Mouse (Mus musculus) B cell, adult (primary cell): ENCODE results near the gene Fsd2. TPM values are rescaled to one million over a fixed set of nuclear protein-coding genes. Genes with fewer than 3 reads are reported as not detected.

Source experiments
- total RNA-seq: library from RNA; stranded (reverse); gene quantifications from 4 replicates; pipeline ENCODE4 v1.2.4, GENCODE M21; 2023; ENCODE audit not compliant: inconsistent age

Gene Fsd2
- total RNA-seq = 0.26 to 0.70 TPM (median 0.50 TPM) in 4 replicates

GRCm38 (mm10) chr7:81566892-81567291, at the start of gene Fsd2:
Gene Fsd2, minus strand, starts transcription at chr7:81566944.

GRCm38 (mm10) chr7:81571108-81571940, 4.6 kb upstream of the Fsd2 start, which contains the start of gene Whamm:
Gene Whamm, plus strand, starts transcription at chr7:81571266.

GRCm38 (mm10) chr7:81498181-81498580, 68.6 kb downstream of the Fsd2 start, which contains the start of gene BC048679:
Gene BC048679, minus strand, starts transcription at chr7:81498281.

GRCm38 (mm10) chr7:81493331-81494021, 73.3 kb downstream of the Fsd2 start, which contains the start of gene Ap3b2:
Gene Ap3b2, minus strand, starts transcription at chr7:81493925.

Other genes with a start within 250 kb of the Fsd2 start
- gene Rps17, start 221.7 kb downstream of the Fsd2 start, total RNA-seq = 1,643 to 1,736 TPM (median 1,697 TPM) in 4 replicates
- not detected in 4 replicates for gene Cpeb1, start 111.5 kb downstream of the Fsd2 start, total RNA-seq
- not detected in 4 replicates for gene Ap3b2, start 73.0 kb downstream of the Fsd2 start, total RNA-seq
- gene BC048679, start 68.7 kb downstream of the Fsd2 start, total RNA-seq = not detected in 4 replicates
- gene Whamm, start 4.3 kb upstream of the Fsd2 start, total RNA-seq = 25.0 to 28.6 TPM (median 27.8 TPM) in 4 replicates
- not detected in 4 replicates for gene Homer2, start 140.6 kb upstream of the Fsd2 start, total RNA-seq
- gene Ramac, start 196.0 kb upstream of the Fsd2 start, total RNA-seq = 37.2 to 47.1 TPM (median 40.7 TPM) in 4 replicates
- gene 3110040N11Rik, start 222.5 kb upstream of the Fsd2 start, total RNA-seq = 28.8 to 34.4 TPM (median 32.7 TPM) in 4 replicates